Mouse (Mus musculus) frontal cortex, postnatal 36 days (tissue): ENCODE measurements around the gene Sptbn4.

ENCODE experiments used
- DNase-seq, 2 experiments: peaks; one replicate each; pipeline ENCODE4 v3.0.0; 2022; ENCODE audit warnings: low spot score in 2 of 2

Sptbn4 gene

DNA sequence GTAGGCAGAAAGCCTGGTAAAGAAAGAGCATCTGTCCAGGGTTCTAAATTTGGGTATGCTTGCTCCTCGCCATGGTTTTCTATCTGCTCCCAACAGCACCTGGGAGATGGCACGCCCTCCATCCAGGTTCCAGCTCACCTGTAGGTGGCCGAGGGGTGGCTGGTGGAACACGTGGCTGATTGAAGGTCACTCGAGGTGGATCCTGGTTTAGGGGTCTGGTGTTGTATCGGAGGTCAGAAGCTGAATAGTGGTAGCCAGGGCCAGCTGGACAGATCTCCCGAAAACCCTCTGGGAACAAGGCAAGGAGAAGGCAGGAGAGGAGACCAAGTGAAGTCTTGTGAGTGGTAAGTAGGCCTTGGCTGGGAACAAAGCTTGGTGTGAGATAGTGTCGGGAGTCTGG lies 120.0 kb downstream of the Sptbn4 start:
- no peak for DNase-seq

GRCm38 (mm10) chr7:27326101-27326880 lies 121.2 kb downstream of the Sptbn4 start:
- no peak for DNase-seq

DNA sequence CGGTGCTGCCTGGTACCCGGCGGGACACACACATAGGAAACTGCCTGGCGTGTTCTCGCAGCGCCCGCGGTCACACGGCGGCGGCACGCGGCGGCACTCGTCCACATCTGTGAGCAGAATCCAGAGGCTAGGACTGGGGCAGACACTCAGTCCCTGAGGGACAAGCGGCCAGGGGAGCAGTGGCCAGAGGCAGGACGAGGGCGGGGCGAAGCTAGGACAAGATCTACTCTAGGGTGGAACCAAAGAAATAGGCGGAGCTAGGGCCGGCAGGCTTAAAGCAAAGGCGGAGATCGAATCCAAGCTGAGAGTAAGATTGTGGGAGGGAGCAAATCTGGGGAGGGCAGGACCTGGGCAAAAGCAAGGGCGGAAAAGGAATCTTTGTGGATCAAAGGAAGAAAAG lies 121.8 kb downstream of the Sptbn4 start:
- DNase-seq, result no peak

- no peak for DNase-seq
These were observed 122.6 kb downstream of the Sptbn4 start for GRCm38 (mm10) chr7:27324928-27325327.

DNA sequence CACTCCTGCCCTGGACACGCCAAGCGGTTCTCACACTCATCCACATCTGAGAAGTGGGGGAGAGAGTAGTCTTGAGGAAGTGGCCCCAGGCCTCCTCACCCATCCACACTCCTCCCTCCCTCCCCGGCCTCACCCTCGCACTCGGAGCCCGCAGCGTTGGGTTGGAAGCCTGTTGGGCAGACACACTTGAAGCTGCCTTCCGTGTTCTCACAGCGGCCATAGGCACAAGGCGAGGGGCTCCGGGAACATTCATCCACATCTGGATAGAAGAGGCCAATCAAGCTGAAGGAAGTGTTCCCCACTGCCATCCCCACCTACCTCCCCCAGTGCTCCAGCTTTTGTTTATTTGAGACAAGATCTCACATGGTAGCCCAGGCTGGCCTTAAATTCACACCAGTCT lies 123.3 kb downstream of the Sptbn4 start:
- DNase-seq, result no peak

- no peak for DNase-seq
These were observed 124.5 kb downstream of the Sptbn4 start for GRCm38 (mm10) chr7:27323001-27323400.

DNA sequence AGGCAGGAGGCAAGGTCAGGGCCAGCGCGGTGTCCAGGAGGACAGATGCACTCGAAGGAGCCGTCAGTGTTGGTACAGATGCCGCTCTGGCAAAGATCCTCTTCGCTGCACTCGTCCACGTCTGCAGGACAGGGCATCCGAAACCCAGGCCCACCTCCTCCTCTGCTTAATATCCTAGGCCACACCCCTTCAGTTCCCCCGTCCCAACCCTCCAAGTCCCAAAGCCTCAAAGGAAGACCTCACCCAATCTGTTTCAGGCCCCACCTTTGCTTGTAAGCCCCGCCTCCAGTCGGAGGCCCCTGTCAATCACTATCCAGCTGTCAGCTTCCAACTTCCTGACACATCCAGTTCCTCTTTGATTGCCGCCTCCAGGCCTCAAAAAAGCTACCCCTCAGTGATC lies 125.2 kb downstream of the Sptbn4 start:
- DNase-seq, result no peak

DNA sequence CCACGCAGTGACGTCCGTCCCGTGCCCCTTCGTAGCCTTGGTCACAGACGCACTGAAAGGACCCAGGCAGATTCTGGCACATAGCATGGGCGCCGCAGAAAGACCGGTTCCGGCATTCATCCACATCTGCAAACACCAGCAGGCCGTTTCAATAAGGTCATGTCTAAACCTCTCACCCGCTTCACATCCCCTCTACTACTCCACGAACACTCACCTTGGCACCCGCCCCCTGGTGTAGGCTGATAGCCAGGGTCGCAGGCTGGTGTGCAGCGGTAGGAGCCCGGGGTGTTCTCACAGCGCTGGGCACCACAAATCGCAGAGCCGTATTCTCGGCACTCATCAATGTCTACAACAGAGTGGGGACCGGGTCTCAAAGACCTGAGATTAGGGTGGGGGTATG lies 128.1 kb downstream of the Sptbn4 start:
- no peak for DNase-seq

DNA sequence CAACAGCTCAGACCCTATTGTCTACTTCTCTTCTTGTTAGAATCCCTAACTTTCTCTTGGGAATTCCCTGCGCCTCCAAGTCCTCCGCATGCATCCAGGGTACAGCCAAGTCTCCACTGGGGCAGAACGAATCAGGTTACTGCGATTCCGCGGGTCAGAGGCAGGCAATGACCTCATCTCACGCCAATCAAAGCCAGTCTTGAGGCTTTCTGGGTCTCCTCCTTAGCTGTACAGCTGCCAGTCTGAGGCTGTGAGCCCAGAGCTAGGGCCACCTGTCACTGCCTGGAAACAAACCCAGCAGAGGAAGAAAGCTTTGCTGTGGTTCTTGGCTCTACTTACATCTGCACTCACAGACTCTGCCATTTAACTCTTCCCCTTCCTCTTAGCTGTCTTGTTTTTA lies 131.5 kb downstream of the Sptbn4 start:
- DNase-seq, result no peak

- DNase-seq, result no peak
These were observed 133.1 kb downstream of the Sptbn4 start for GRCm38 (mm10) chr7:27314393-27314792.

DNA sequence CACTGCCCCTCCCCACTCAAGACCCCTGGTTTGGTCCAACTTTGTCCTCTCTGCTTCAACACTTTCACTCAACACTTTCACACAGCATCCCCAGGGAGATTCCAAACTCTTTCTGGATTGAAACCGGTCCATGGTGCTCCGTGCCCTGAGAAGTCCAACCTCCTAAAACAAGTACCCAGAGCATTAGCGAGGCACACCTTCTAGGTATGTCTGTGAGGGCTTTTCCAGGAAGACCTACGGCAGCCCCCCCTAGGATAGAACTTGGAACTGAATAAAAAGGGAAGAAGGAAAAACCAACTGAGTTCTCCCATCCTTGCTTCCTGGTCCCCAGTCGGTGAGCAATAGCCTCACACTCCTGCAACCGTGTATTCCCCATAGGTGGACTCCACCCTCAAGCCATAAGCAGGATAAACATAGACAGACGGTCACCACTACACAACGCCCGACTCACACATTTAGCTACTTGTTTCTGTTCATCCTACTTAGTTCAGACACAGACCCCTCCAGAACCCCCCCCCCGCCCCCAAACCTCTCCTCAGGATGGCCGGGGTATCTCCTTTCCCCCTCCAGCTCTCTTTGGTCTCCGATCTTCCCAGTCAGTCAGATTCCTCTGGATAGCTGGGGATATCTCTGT lies 135.7 kb downstream of the Sptbn4 start:
- DNase-seq, result no peak

DNA sequence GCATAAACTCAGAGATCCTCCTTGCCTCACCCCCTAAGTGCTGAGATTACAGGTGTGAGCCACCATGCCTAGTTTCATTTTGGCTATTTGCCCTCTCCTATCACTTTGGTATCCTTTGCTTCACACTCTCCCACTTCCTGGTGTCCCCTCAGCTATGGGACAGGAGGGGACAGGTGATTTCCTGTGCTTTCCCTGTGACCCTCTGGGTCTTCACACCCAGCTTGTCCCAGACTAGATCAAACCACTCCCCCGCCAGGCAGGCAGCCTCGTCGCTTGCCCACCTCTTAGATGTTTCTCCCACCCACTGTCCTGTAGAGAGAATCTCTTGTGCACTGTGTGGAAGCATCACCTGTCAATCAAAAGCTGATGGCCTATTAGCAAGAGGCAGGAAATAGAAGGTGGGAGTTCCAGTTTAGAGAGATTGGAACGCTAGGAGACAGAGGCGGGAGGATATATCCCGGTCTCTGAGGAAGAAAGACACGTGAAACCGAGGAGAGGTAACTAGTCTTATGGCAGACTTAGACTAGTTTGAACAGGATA lies 136.4 kb downstream of the Sptbn4 start:
- DNase-seq, result no peak

DNA sequence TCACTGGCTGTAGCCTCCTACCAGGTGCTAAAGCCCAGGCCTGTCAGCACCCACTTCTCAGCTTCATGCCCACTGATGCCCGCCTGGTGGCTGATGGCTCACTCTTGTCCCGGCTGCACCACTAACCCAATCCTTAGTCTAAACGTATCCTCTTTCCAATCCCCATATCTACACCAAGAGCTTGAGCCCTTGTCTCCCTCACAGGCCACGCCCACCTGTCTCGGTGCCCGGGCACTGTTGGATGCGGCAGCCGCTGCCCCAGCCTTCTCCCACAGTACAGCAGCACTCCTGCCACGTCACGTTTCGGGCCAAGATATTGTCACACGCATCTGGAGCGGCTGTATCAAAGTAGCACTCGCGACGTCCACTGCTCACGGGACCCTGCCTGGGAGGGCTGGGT lies 137.2 kb downstream of the Sptbn4 start:
- DNase-seq, result no peak

- no peak for DNase-seq
These were observed 137.7 kb downstream of the Sptbn4 start for GRCm38 (mm10) chr7:27309832-27310231.

DNA sequence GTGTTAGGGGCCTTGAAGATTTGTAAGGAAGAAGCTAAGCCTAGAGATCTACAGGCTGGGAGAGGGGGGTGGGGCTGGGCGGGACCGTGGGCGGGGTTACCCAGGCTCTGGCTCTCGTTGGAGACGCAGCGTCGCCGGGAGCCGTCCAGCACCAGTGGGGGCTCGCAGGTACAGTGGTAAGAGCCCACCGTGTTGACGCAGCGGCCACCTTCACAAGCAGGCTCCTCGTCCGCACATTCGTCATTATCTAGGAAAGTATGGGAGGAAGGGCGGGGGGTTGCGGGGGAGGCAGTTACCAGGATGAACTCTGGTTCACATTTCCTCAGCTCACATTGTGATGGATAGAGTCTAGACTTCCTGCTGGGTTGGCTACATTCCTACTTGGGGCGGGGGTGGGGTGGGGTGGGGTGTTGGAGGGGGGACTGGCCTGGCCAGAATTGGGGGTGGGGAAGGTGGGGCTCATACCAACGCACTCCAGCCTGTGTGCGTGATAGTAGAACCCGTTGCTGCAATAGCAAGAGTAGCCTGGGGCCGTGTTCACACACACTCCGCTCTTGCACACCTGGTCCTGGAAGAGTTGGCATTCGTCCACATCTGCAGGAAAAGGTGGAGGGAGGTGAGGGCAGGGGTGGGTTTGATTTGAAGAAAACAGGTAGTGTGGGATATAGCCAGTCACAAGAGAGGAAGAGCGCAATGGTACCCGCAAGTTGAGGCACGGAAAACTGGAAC lies 138.5 kb downstream of the Sptbn4 start:
- no peak for DNase-seq

DNA sequence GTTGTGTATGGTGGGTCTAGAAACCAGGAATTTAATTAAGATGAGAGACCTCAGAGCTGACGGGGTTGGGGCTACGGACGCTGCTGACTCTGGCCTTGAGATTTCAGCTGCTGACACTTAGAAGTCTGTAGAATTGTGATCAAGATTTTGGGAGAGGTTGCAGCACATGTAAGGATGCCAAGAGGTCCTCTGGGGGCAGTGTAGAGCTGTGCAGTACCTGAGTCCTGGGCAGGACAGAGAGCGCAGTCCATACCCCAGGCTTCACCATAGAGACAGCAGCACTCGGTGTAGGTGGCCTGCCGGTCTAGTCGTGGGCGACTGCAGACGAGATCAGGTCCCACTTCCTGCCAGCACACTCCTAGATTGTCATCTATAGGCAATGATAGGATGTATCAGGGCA lies 139.9 kb downstream of the Sptbn4 start:
- DNase-seq, result no peak
